Mouse (Mus musculus): ENCODE measurements at regions not wholly inside any gene's neighbourhood (a gene's known extent, or its start where the extent isn't known, plus 50 kb on each side); places are given as distances from the start of the nearest gene placed in this dataset.

GRCm38 (mm10) chr13:71271727-71272418 lies 430.3 kb upstream of the Adamts16 start:
- no peak for TF ChIP-seq TAL1 (conservative IDR thresholded peaks at IDR 0.05; ENCODE audit: low read depth, low read length)
- no peak for TF ChIP-seq CTCF (IDR thresholded peaks at IDR 0.05; ENCODE audit: low read depth, low read length)
- TF ChIP-seq POLR2AphosphoS5 (IDR thresholded peaks at IDR 0.05; ENCODE audit: insufficient replicate concordance, low read depth, low read length), result no peak
- TF ChIP-seq GATA1 (IDR thresholded peaks at IDR 0.05; ENCODE audit: borderline replicate concordance, low read length), result no peak
- no peak for TF ChIP-seq GATA2 (IDR thresholded peaks at IDR 0.05; ENCODE audit: borderline replicate concordance, low read depth, low read length)

All from G1E (cell line).